Mouse (Mus musculus) testis, postnatal 14 days (tissue): ENCODE data around the gene Cpped1.

Experiments used
- DNase-seq: peaks from one replicate; pipeline ENCODE4 v3.0.0; 2021; ENCODE audit warnings: low spot score

The Cpped1 gene

GRCm38 (mm10) chr16:11772318-11772717, 136.9 kb downstream of the Cpped1 start:
- DNase-seq: no peak

GRCm38 (mm10) chr16:11757951-11758350, 151.3 kb downstream of the Cpped1 start:
- DNase-seq: no peak

GRCm38 (mm10) chr16:11757471-11757870, 151.8 kb downstream of the Cpped1 start:
- no peak for DNase-seq

GRCm38 (mm10) chr16:11756598-11757245, 152.5 kb downstream of the Cpped1 start:
- no peak for DNase-seq

GRCm38 (mm10) chr16:11755281-11756066, 153.8 kb downstream of the Cpped1 start:
- no peak for DNase-seq

- no peak for DNase-seq
These were observed 155.1 kb downstream of the Cpped1 start for GRCm38 (mm10) chr16:11754136-11754535.
